Mouse (Mus musculus): ENCODE results near the gene Inpp5a. TPM values are rescaled to one million over a fixed set of nuclear protein-coding genes. Genes with fewer than 3 reads are reported as not detected.

The Inpp5a gene
- polyA plus RNA-seq (2015; fragmentation: Nextera tagmentation; extraction: Ambion mirVana): 53.5 and 56.3 TPM in 2 replicates

DNA sequence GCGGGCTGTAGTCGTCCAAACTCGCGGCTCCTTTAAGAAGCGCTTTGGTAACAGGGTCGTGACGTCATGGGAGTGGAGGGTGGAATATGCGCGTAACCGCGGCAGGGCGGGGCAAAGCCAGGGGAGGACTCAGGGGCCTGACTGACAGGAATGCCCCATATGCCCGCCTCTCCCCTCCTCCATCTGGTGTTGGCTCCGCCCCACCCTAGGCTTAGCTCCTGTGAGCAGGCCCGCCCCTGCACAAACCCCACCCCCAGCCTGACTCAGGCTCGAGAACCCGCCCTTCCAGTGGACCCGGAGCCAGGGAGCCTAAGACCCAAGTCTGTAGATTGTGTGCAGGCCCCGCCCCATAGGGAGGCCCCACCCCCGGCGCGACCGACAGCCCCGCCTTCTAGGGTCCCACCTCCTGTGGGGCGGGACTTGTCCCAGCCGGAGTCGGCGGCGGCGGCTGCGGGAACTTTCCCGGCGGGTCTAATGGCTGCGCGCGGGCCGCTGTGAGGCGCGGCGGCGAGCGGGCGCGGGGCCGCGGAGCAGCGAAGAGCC, at the start of gene Inpp5a:
Gene Inpp5a (plus strand): TSS at position 440 of the 543 bp plus-strand sequence.

DNA sequence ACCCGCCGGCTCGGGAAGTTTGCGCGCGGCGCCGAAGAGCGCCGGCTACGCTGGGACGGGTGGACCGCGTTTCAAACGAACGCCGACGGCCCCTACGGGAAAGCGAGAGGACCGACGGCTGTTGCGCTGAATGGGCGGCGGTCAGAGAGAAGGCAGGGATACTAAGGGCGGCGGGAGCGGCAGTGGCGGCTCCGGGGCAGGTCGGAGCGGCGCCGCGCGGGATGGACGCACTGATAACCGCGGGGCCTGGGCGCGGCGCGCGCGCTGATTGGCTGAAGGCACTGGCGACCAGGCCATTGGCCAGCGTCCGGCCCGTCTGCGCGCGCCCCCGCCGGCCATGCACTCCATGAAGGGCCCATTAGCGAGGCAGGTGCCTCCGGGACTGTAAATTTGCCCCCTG, 193.7 kb downstream of the Inpp5a start, which contains the start of gene Nkx6-2:
Gene Nkx6-2 (minus strand): TSS at position 203 of the 400 bp plus-strand sequence.

Other genes with a start within 250 kb of the Inpp5a start
- 2.2 and 2.6 TPM in 2 replicates for gene Lrrc27, start 176.1 kb upstream of the Inpp5a start, polyA plus RNA-seq (2015; fragmentation: Nextera tagmentation; extraction: Ambion mirVana)
- gene Stk32c, start 175.8 kb upstream of the Inpp5a start, polyA plus RNA-seq (2015; fragmentation: Nextera tagmentation; extraction: Ambion mirVana): not detected in 2 replicates
- gene Pwwp2b, start 140.6 kb upstream of the Inpp5a start, polyA plus RNA-seq (2015; fragmentation: Nextera tagmentation; extraction: Ambion mirVana): 3.2 and 3.6 TPM in 2 replicates
- gene Nkx6-2, start 193.7 kb downstream of the Inpp5a start, polyA plus RNA-seq (2015; fragmentation: Nextera tagmentation; extraction: Ambion mirVana): not detected in 2 replicates